Mouse (Mus musculus) intestine, embryonic 16.5 days (tissue): ENCODE data around the gene Acsm5. TPM values are rescaled to one million over a fixed set of nuclear protein-coding genes. Genes with fewer than 3 reads are reported as not detected.

Experiments used
- ATAC-seq: fragments of 200-750 bp; cut with Nextera tagmentation; 2 replicates; pipeline ENCODE4 v1.8.0; 2017; ENCODE audit warnings: moderate TSS enrichment, moderate library complexity
- H3K27ac ChIP-seq: fragments of 300-500 bp; sonication (generic); 2 replicates; pipeline ENCODE4 v1.5.1; 2014; ENCODE audit warnings: mild to moderate bottlenecking, low read length
- H3K27me3 ChIP-seq: fragments of 300-500 bp; sonication (generic); replicated peaks from 2 replicates; pipeline ENCODE4 v1.6.1; 2014; ENCODE audit warnings: low read length, control low read depth, mixed read lengths; ENCODE audit not compliant: control insufficient read depth, insufficient read depth
- H3K36me3 ChIP-seq: fragments of 300-500 bp; sonication (generic); 2 replicates; pipeline ENCODE4 v1.6.1; 2014; ENCODE audit warnings: low read length, control low read depth; ENCODE audit not compliant: control insufficient read depth, insufficient read depth
- H3K4me1 ChIP-seq: fragments of 300-500 bp; sonication (generic); 2 replicates; pipeline ENCODE4 v1.6.1; 2014; ENCODE audit warnings: low read length, control low read depth, mixed read lengths; ENCODE audit not compliant: control insufficient read depth, insufficient read depth
- H3K4me2 ChIP-seq: fragments of 300-500 bp; sonication (generic); 2 replicates; pipeline ENCODE4 v1.6.1; 2014; ENCODE audit warnings: low read depth, low read length, control low read depth
- H3K4me3 ChIP-seq: fragments of 300-500 bp; sonication (generic); 2 replicates; pipeline ENCODE4 v1.5.1; 2014; ENCODE audit warnings: mild to moderate bottlenecking, low read length
- H3K9ac ChIP-seq: fragments of 300-500 bp; sonication (generic); 2 replicates; pipeline ENCODE4 v1.6.1; 2014; ENCODE audit warnings: low read depth, low read length
- H3K9me3 ChIP-seq: fragments of 300-500 bp; sonication (generic); 2 replicates; pipeline ENCODE4 v1.6.1; 2016; ENCODE audit warnings: low read length, control low read depth; ENCODE audit not compliant: control insufficient read depth
- WGBS: fragments of 180-500 bp; shearing (Covaris S2); extraction: QIAGEN DNeasy Blood & Tissue Kit; methylation state at CpG from one replicate; pipeline ENCODE4 v1.1.7; 2014; 5-methylcytosine and 5-hydroxymethylcytosine counted together
- polyA plus RNA-seq: library from polyadenylated mRNA; unstranded; fragments of >200 nt; fragmentation: Nextera tagmentation; extraction: Ambion mirVana; gene quantifications from 2 replicates; pipeline ENCODE4 v1.2.1, GENCODE M21; 2015

Acsm5 gene
- polyA plus RNA-seq, 1 experiment from 2014 or later: 0.07 TPM

DNA sequence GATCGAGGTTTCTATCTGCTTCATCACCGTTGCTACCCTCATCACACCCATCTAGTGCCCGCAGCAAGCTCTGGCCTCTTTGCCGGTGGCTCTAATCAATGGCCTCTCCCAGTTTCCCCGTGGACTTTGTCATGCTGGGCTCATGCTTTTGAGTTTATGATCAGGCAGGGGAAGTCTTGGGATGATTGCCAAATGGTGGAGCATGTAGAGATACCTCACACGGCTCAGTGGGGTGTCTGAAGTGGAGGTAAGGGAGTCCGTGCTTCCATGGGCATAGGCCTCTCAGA, 3.0 kb upstream of the Acsm5 start:
- Histone ChIP-seq H3K27me3 (no peaks in the 10 kb centered on the region; the same call in 1 of the 2 replicates), H3K9ac (no peak overlapping the region), H3K4me1 (no peaks in the 10 kb centered on the region), H3K36me3 (no peaks in the 10 kb centered on the region), H3K4me2 (no peak overlapping the region), H3K27ac (no peak overlapping the region), H3K9me3 (no peaks in the 10 kb centered on the region), H3K4me3 (no peak overlapping the region)
- WGBS: 66% methylated on average over 7 of the region's 7 CpGs
- ATAC-seq: peak; percentile 89

DNA sequence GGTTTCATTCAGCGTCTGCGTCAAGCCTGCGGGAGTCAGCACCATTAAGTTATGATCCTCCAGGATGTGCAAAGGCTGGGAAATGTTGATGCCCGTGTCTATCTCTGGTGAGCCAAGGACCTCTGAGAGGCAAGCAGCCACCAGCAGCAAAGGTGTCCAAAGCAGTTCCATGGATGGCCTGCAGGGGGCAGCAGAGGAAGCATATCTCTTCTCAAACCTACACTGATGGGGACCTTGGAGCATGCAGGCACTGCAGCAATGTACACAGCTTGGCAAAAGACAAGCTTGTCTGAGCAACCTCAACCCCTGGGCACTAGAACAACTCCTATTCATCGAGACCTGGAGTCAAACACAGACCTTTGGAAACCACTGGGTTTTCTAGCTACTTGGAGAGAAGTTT, 391 bp downstream of the Acsm5 start:
- H3K9ac ChIP-seq: no peak overlapping the region
- no peak overlapping the region for H3K4me2 ChIP-seq
- no peaks in the 10 kb centered on the region for H3K4me1 ChIP-seq
- no peaks in the 10 kb centered on the region for H3K27me3 ChIP-seq
- H3K9me3 ChIP-seq: no peaks in the 10 kb centered on the region
- H3K4me3 ChIP-seq: no peak overlapping the region
- H3K27ac ChIP-seq: no peak overlapping the region
- WGBS: 45% methylated on average over 5 of the region's 5 CpGs
- H3K36me3 ChIP-seq: no peaks in the 10 kb centered on the region
- ATAC-seq: peak; percentile 22; the same call in 1 of the 2 replicates

DNA sequence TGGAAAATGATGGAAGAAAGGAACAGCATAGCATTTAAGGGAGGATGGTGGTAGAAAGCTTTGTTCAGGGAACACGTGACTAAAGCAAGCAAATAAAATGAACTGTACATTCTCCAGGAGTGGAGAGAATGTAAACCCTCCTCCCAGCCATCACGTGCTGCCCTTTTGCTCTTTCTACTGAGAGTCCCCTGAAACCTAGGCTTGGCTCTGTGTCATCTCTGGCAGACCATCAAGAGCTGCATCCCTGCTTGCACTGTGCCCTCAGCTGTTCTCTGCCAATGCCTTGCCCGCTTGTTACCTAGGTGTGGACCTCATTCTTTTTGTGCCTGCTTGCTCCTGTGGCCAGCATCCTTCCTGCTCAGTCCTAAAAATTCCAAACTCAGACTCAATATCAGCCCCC, 2.6 kb downstream of the Acsm5 start:
- no peak overlapping the region for H3K27ac ChIP-seq
- WGBS: 67% methylated on average over 3 of the region's 3 CpGs
- no peak overlapping the region for H3K9ac ChIP-seq
- ATAC-seq: no peak
- no peaks in the 10 kb centered on the region for H3K36me3 ChIP-seq
- no peak overlapping the region for H3K4me2 ChIP-seq
- no peak overlapping the region for H3K4me3 ChIP-seq
- no peaks in the 10 kb centered on the region for H3K4me1 ChIP-seq
- no peaks in the 10 kb centered on the region for H3K9me3 ChIP-seq
- H3K27me3 ChIP-seq: no peaks in the 10 kb centered on the region

DNA sequence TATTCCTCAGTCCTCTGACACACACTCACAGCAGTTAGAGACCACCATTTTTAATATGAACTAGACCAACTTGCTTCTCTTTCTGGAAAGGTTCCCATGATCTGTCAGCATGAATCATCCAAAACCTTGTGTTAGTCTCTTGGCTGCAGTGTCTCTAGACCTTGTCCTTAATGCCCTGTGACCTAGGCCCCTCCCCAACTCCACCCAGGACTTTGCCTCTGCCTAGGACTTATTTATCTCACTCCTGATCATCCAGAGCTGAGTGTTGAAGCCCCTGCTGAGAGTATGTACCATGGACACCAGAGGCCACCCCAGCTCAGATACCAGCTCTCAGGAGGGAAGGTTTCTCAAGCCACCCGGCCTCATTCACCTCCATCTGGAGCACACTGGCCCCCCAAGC, 3.1 kb downstream of the Acsm5 start:
- Histone ChIP-seq H3K4me3 (no peak overlapping the region), H3K9me3 (no peaks in the 10 kb centered on the region), H3K4me2 (no peak overlapping the region), H3K4me1 (0 out of 2 replicates have a peak, but pooled peaks cover 2% of the 10 kb centered on the region), H3K36me3 (no peaks in the 10 kb centered on the region), H3K27me3 (no peaks in the 10 kb centered on the region), H3K9ac (no peak overlapping the region), H3K27ac (no peak overlapping the region)
- WGBS: 68% methylated on average over 1 of the region's 1 CpGs
- ATAC-seq: no peak

DNA sequence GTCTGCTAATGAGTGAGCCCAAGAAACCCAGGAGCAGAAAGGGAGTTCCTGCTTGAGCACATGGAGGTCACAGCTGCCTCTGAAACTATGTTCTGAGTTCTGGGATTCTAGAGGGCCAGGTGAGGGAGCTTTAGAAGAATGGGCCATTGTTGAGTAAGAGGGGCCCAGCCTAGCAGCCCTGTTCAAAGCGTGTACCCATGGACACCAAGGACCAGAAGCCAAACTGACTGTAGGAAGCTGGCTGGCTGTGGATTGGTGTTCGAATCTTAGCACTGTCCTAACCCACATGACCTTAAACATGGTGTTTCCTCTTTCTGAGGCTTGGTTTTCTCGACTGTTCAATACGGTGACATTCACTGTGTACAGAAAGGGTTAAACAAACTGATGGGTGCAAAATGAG, 4.1 kb downstream of the Acsm5 start, which contains the start of gene Pdilt:
Gene Pdilt (minus strand): TSS at position 101 of the 400 bp plus-strand sequence.
- Histone ChIP-seq H3K4me3 (no peak within 1 kb of the TSS), H3K36me3 (no peaks in the 10 kb centered on the region), H3K9ac (no peak within 1 kb of the TSS), H3K27ac (no peak within 1 kb of the TSS), H3K4me1 (0 out of 2 replicates have a peak, but pooled peaks cover 2% of the 10 kb centered on the region), H3K4me2 (no peak within 1 kb of the TSS), H3K9me3 (no peaks in the 10 kb centered on the region), H3K27me3 (no peaks in the 10 kb centered on the region)
- WGBS: 66% methylated on average over 4 of the region's 4 CpGs
- no peak for ATAC-seq

DNA sequence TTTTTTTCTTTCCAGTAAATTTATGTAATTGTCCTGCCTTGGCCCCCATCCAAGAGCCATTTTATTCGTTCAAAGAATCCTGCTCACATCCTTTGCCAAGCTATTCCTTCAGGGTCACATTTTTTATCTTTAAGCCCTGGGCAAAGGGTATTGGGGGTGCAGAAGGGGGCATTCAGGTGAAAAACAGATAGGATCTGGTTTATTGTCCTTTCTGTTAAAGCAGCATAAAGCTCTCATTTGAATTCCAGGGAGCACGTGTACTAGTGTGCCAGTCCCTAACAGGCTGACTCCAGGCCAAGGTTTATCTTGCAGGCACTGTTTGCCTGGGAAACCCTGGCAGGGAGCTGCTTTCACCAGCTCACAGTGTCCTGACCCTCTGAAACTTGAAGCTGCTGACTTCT, 6.6 kb downstream of the Acsm5 start:
- no peak overlapping the region for H3K27ac ChIP-seq
- peak; percentile 75 for ATAC-seq
- 0 out of 2 replicates have a peak, but pooled peaks cover 2% of the 10 kb centered on the region for H3K4me1 ChIP-seq
- no peaks in the 10 kb centered on the region for H3K27me3 ChIP-seq
- WGBS: 11% methylated on average over 2 of the region's 2 CpGs
- no peaks in the 10 kb centered on the region for H3K9me3 ChIP-seq
- H3K9ac ChIP-seq: no peak overlapping the region
- no peak overlapping the region for H3K4me2 ChIP-seq
- no peak overlapping the region for H3K4me3 ChIP-seq
- no peaks in the 10 kb centered on the region for H3K36me3 ChIP-seq

DNA sequence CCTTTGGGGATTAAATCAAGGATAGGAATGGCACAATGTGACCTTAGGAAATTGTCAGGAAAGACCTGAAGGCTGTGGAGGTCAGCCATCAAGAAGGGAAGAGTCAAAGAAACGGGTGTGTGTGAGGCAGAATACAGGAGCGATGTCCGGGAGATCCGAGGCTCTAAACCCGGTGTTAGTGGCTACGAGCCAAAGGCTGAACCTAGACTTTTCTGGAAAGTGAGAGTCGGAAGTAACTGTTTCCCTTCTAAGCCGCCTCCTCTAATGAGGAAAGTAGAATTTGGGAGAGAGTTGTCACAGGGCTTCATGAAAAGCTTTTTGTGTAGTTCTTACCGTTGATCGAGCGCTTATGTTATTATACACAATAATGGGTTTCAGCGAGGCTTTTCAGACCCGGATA, 7.2 kb downstream of the Acsm5 start:
- Histone ChIP-seq H3K9me3 (no peaks in the 10 kb centered on the region), H3K4me3 (no peak overlapping the region), H3K36me3 (no peaks in the 10 kb centered on the region), H3K27me3 (no peaks in the 10 kb centered on the region), H3K4me2 (no peak overlapping the region), H3K4me1 (0 out of 2 replicates have a peak, but pooled peaks cover 2% of the 10 kb centered on the region), H3K27ac (no peak overlapping the region), H3K9ac (no peak overlapping the region)
- WGBS: 76% methylated on average over 13 of the region's 13 CpGs
- no peak for ATAC-seq

DNA sequence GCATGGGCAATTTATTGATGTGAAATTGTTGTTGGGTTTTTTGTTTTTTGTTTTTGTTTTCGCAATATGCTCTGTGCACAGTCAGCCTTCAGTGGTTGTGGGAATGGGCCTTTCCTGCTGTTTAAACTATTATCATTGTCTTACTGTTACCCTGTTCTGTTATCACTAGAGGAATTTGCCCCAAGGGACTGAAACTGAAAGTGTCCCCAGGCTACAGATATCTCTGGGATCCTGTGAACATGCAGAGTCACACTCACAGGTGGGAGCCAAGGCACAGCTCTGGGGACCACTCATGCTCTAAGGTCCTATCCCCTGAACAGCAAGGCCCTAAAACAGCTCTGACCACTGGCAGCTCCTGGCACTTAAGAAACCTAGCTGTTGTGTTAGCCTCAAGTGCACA, 7.9 kb downstream of the Acsm5 start:
- H3K27me3 ChIP-seq: no peaks in the 10 kb centered on the region
- H3K36me3 ChIP-seq: no peaks in the 10 kb centered on the region
- WGBS: 85% methylated on average over 1 of the region's 1 CpGs
- no peak overlapping the region for H3K9ac ChIP-seq
- no peak overlapping the region for H3K27ac ChIP-seq
- no peaks in the 10 kb centered on the region for H3K9me3 ChIP-seq
- H3K4me1 ChIP-seq: 0 out of 2 replicates have a peak, but pooled peaks cover 2% of the 10 kb centered on the region
- peak; percentile 60 for ATAC-seq
- H3K4me3 ChIP-seq: no peak overlapping the region
- H3K4me2 ChIP-seq: no peak overlapping the region

DNA sequence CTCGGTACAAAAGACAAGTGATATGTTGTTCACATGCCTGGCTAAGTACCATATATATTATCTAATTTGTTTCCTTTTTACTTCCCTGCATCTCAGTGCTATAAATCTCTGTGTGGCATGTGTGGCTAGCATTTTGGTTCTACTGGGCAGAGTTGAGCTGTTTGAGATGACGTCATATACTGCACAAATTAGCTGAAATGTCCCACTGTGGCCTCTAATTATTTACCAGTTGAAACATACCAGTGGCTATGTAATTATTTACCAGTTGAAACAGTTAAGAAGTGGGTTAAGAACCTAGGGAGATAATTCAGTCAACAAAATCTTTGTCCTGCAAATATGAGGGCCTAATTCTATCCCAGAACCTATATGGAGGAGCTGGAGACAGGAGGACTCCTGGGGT, 8.3 kb downstream of the Acsm5 start:
- no peak overlapping the region for H3K27ac ChIP-seq
- no peaks in the 10 kb centered on the region for H3K36me3 ChIP-seq
- ATAC-seq: peak; percentile 20
- no peak overlapping the region for H3K4me3 ChIP-seq
- H3K4me1 ChIP-seq: 0 out of 2 replicates have a peak, but pooled peaks cover 2% of the 10 kb centered on the region
- no peaks in the 10 kb centered on the region for H3K9me3 ChIP-seq
- 58% methylated on average over 2 of the region's 2 CpGs for WGBS
- H3K9ac ChIP-seq: no peak overlapping the region
- no peak overlapping the region for H3K4me2 ChIP-seq
- H3K27me3 ChIP-seq: no peaks in the 10 kb centered on the region

DNA sequence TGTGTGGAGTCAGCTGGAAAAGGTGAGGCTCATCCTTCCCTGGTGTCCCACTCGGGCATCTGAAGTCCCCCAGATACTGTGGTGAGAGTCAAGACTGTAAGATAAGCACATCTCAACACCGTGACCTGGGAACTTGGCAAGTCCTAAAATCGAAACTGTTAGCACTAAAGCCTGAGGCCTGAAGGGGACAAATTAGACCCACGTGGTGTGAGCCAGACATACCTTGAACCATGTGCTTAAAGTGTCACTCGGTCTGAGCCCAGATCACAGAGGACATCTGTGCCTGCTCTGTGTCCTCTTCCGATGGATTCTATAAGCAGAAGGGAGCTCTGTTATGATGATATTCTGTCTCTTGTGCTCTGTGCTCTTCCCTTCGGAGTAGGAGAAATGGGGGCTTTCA, 9.4 kb downstream of the Acsm5 start:
- no peaks in the 10 kb centered on the region for H3K9me3 ChIP-seq
- H3K27ac ChIP-seq: no peak overlapping the region
- WGBS: 78% methylated on average over 7 of the region's 7 CpGs
- ATAC-seq: no peak
- H3K4me3 ChIP-seq: no peak overlapping the region
- H3K27me3 ChIP-seq: no peaks in the 10 kb centered on the region
- H3K4me1 ChIP-seq: 0 out of 2 replicates have a peak, but pooled peaks cover 2% of the 10 kb centered on the region
- no peaks in the 10 kb centered on the region for H3K36me3 ChIP-seq
- H3K4me2 ChIP-seq: no peak overlapping the region
- H3K9ac ChIP-seq: no peak overlapping the region
